Mouse (Mus musculus) limb, embryonic 13.5 days (tissue): ENCODE measurements around the gene Ppm1l. TPM values are rescaled to one million over a fixed set of nuclear protein-coding genes. Genes with fewer than 3 reads are reported as not detected.

Experiments
- ATAC-seq: fragments of 200-750 bp; cut with Nextera tagmentation; 2 replicates; pipeline ENCODE4 v1.8.0; 2017; ENCODE audit warnings: low read depth, moderate number of reproducible peaks, moderate TSS enrichment; ENCODE audit not compliant: low FRiP score
- H3K27ac ChIP-seq: fragments of 300-500 bp; sonication (generic); 2 replicates; pipeline ENCODE4 v1.5.1; 2015; ENCODE audit warnings: inconsistent platforms, mild to moderate bottlenecking, moderate library complexity
- H3K27me3 ChIP-seq: fragments of 300-500 bp; sonication (generic); 2 replicates; pipeline ENCODE4 v1.6.1; 2015; ENCODE audit warnings: mild to moderate bottlenecking, inconsistent platforms
- H3K36me3 ChIP-seq: fragments of 300-500 bp; sonication (generic); 2 replicates; pipeline ENCODE4 v1.6.1; 2015; ENCODE audit warnings: inconsistent platforms, mild to moderate bottlenecking, moderate library complexity
- H3K4me1 ChIP-seq: fragments of 300-500 bp; sonication (generic); 2 replicates; pipeline ENCODE4 v1.6.1; 2015; ENCODE audit warnings: inconsistent platforms
- H3K4me2 ChIP-seq: fragments of 300-500 bp; sonication (generic); replicated peaks from 2 replicates; pipeline ENCODE4 v1.6.1; 2015; ENCODE audit warnings: inconsistent platforms, mild to moderate bottlenecking, moderate library complexity
- H3K4me3 ChIP-seq: fragments of 300-500 bp; sonication (generic); 2 replicates; pipeline ENCODE4 v1.5.1; 2015; ENCODE audit warnings: moderate library complexity, mild to moderate bottlenecking, inconsistent platforms
- H3K9ac ChIP-seq: fragments of 300-500 bp; sonication (generic); 2 replicates; pipeline ENCODE4 v1.6.1; 2015; ENCODE audit warnings: mild to moderate bottlenecking, inconsistent platforms
- H3K9me3 ChIP-seq: fragments of 300-500 bp; sonication (generic); 2 replicates; pipeline ENCODE4 v1.6.1; 2016; ENCODE audit warnings: inconsistent platforms
- WGBS: fragments of 180-500 bp; shearing (Covaris S2); methylation state at CpG from one replicate; pipeline ENCODE4 v1.1.7; 2015; 5-methylcytosine and 5-hydroxymethylcytosine counted together
- polyA plus RNA-seq: library from polyadenylated mRNA; unstranded; fragments of >200 nt; fragmentation: Nextera tagmentation; extraction: Ambion mirVana; gene quantifications from 2 replicates; pipeline ENCODE4 v1.2.1, GENCODE M21; 2015

Ppm1l gene
- polyA plus RNA-seq, 1 experiment from 2014 or later, result 15.9 TPM

GRCm38 (mm10) chr3:69465751-69466150 is 149.1 kb downstream of the Ppm1l start:
- no peak for ATAC-seq
- Histone ChIP-seq H3K4me3 (no peak overlapping the region), H3K9me3 (no peaks in the 10 kb centered on the region), H3K27me3 (peaks cover 9% of the 10 kb centered on the region; the same call in 1 of the 2 replicates), H3K4me1 (peaks cover 33% of the 10 kb centered on the region), H3K9ac (no peak overlapping the region), H3K4me2 (no peak overlapping the region), H3K36me3 (no peaks in the 10 kb centered on the region), H3K27ac (no peak overlapping the region)
- WGBS, result 92% methylated on average over 4 of the region's 4 CpGs

- 27% methylated on average over 9 of the region's 9 CpGs for WGBS
Observed at GRCm38 (mm10) chr3:69468280-69469008, 151.8 kb downstream of the Ppm1l start.

DNA sequence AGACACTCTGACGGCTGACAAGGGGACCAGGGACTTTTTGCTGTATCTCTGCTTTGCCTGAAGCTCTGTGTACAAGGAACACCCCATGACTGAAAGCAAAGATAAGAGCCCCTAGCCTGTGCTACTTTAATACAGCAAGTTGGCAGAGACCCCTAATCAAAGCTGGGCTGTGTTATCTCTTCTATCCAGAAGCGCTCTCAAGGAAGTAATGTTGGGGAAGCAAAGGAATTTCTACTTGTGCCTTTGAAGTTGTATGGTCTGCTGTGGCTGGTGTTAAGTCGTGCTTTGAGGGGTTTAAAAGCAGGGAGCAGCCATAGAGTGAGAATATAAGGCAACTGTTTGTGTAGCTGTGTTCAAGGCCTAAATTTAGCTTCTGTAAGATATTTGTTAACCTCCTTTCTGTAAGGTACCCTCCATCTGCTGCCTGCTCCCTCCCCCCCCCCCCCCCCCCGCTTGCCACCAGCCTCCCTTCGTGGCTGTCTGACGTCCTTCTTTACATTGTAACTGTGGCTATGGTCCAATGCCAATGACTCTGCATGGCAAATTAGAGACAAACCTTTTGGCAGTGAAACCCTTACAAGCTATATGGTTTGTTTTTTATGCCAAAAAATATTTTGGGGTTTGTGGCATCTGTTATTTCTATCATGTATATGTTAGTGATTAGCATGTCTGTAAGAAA is 152.9 kb downstream of the Ppm1l start:
- H3K9ac ChIP-seq, result no peak overlapping the region
- no peaks in the 10 kb centered on the region for H3K9me3 ChIP-seq
- no peak overlapping the region for H3K4me3 ChIP-seq
- H3K27ac ChIP-seq, result no peak overlapping the region
- H3K36me3 ChIP-seq, result no peaks in the 10 kb centered on the region
- H3K4me2 ChIP-seq, result no peak overlapping the region
- H3K27me3 ChIP-seq, result 0 out of 2 replicates have a peak, but pooled peaks cover 5% of the 10 kb centered on the region
- WGBS, result 22% methylated on average over 5 of the region's 6 CpGs
- ATAC-seq, result no peak
- peaks cover 43% of the 10 kb centered on the region for H3K4me1 ChIP-seq

More at GRCm38 (mm10) chr3:69468280-69469008, 151.8 kb downstream of the Ppm1l start:
- no peak overlapping the region for H3K9ac ChIP-seq
- H3K27ac ChIP-seq, result no peak overlapping the region
- 0 out of 2 replicates have a peak, but pooled peaks cover 5% of the 10 kb centered on the region for H3K27me3 ChIP-seq
- H3K9me3 ChIP-seq, result no peaks in the 10 kb centered on the region
- H3K4me2 ChIP-seq, result 0 out of 2 replicates have a peak overlapping the region, but pooled peaks have one; percentile 9
- peaks cover 43% of the 10 kb centered on the region for H3K4me1 ChIP-seq
- no peak for ATAC-seq
- no peaks in the 10 kb centered on the region for H3K36me3 ChIP-seq
- no peak overlapping the region for H3K4me3 ChIP-seq

GRCm38 (mm10) chr3:69470142-69470796 is 153.6 kb downstream of the Ppm1l start:
- no peak for ATAC-seq
- Histone ChIP-seq H3K9me3 (no peaks in the 10 kb centered on the region), H3K4me1 (peaks cover 43% of the 10 kb centered on the region), H3K9ac (no peak overlapping the region), H3K27ac (no peak overlapping the region), H3K4me2 (no peak overlapping the region), H3K4me3 (no peak overlapping the region), H3K27me3 (0 out of 2 replicates have a peak, but pooled peaks cover 5% of the 10 kb centered on the region), H3K36me3 (no peaks in the 10 kb centered on the region)
- 50% methylated on average over 11 of the region's 11 CpGs for WGBS

DNA sequence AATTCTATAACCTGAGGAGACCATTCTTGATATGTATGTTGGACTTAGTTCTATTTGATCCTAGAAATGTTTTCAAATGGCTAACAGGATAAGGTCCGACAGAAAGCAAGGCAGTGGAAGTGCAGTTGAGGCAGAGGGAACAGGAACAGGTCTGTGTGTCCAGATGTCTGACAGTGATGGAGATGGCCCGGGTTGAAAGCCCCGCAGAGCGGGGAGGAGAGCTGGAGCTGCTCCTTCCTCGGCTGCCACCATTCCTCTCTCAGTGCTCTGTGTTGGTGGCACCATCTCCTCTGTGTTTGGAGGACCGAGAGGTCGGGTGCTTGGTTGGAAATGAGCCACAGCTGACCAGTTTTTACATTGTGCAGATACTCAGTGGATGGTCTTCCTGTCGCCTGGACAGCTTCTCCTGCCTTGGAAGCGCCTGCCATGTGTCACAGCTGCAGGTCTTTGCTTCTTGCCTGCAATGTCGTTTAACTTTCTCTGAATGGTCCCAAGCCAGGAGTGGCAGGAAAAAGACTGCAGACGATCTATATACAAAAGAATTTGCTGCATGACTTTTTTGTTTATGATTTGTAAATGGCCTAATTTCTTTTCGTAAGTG is 159.3 kb downstream of the Ppm1l start:
- Histone ChIP-seq H3K27ac (no peak overlapping the region), H3K4me2 (no peak overlapping the region), H3K36me3 (no peaks in the 10 kb centered on the region), H3K9ac (no peak overlapping the region), H3K4me3 (no peak overlapping the region), H3K4me1 (peaks cover 29% of the 10 kb centered on the region), H3K27me3 (peaks cover 9% of the 10 kb centered on the region; the same call in 1 of the 2 replicates), H3K9me3 (no peaks in the 10 kb centered on the region)
- no peak for ATAC-seq
- WGBS, result 32% methylated on average over 12 of the region's 12 CpGs

DNA sequence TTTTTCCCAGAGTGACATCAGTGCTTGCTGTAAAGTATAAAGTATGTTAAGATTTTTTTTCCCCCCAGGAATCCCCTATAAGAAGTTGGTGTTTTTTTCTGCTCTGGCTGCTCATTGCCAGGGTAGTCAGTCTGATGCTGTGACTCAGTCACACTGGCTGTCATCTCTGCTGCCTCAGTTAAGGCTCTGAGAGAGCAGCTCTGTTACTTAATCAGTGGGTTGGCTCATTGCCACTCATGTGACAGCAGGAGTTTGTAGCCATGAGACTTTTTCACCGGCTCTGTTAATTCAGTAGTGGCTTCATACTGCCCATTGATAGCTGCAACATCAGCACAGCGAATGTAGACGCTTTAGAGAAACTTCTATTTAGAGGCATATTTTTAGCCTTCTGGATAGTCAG is 163.3 kb downstream of the Ppm1l start:
- no peaks in the 10 kb centered on the region for H3K9me3 ChIP-seq
- no peak overlapping the region for H3K4me2 ChIP-seq
- H3K27ac ChIP-seq, result no peak overlapping the region
- no peak overlapping the region for H3K4me3 ChIP-seq
- H3K27me3 ChIP-seq, result peaks cover 6% of the 10 kb centered on the region; the same call in 1 of the 2 replicates
- peaks cover 40% of the 10 kb centered on the region for H3K4me1 ChIP-seq
- no peaks in the 10 kb centered on the region for H3K36me3 ChIP-seq
- no peak overlapping the region for H3K9ac ChIP-seq
- ATAC-seq, result no peak
- 77% methylated on average over 3 of the region's 3 CpGs for WGBS

GRCm38 (mm10) chr3:69481835-69482234 is 165.2 kb downstream of the Ppm1l start:
- 33% methylated on average over 4 of the region's 4 CpGs for WGBS
- Histone ChIP-seq H3K36me3 (no peaks in the 10 kb centered on the region), H3K9me3 (no peaks in the 10 kb centered on the region), H3K4me1 (peaks cover 40% of the 10 kb centered on the region), H3K27ac (no peak overlapping the region), H3K4me2 (no peak overlapping the region), H3K9ac (no peak overlapping the region), H3K4me3 (no peak overlapping the region), H3K27me3 (peaks cover 5% of the 10 kb centered on the region; the same call in 1 of the 2 replicates)
- ATAC-seq, result no peak

GRCm38 (mm10) chr3:69484006-69484574 is 167.4 kb downstream of the Ppm1l start:
- Histone ChIP-seq H3K9me3 (no peaks in the 10 kb centered on the region), H3K36me3 (no peaks in the 10 kb centered on the region), H3K4me2 (no peak overlapping the region), H3K27me3 (no peaks in the 10 kb centered on the region), H3K4me1 (peaks cover 60% of the 10 kb centered on the region), H3K27ac (no peak overlapping the region), H3K9ac (no peak overlapping the region), H3K4me3 (no peak overlapping the region)
- 84% methylated on average over 13 of the region's 13 CpGs for WGBS
- no peak for ATAC-seq

DNA sequence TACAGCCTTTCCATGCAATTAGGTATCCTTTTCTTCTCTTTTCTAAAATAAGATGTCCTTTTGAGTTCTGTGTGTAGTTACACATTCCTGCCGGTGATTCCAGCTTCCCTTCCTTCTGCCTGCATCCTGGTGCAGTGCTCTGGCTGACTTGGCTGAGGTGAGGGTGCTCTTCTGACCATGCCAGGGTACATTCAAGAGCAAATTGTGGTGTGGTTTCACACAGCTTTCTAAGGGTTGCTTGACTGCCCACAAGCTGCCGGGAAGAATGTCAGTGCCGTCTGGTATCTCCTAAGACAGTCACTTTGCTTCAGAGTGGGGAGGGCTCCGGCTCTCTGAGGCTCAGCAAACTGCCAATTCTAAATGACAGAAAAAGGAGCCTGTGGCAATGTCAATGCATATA is 167.9 kb downstream of the Ppm1l start:
- 79% methylated on average over 4 of the region's 4 CpGs for WGBS
- no peaks in the 10 kb centered on the region for H3K27me3 ChIP-seq

GRCm38 (mm10) chr3:69485347-69485746 is 168.7 kb downstream of the Ppm1l start:
- H3K4me3 ChIP-seq, result no peak overlapping the region
- peaks cover 57% of the 10 kb centered on the region for H3K4me1 ChIP-seq
- no peak overlapping the region for H3K9ac ChIP-seq
- no peak overlapping the region for H3K27ac ChIP-seq
- 91% methylated on average over 3 of the region's 3 CpGs for WGBS
- no peak for ATAC-seq
- H3K36me3 ChIP-seq, result no peaks in the 10 kb centered on the region
- H3K9me3 ChIP-seq, result no peaks in the 10 kb centered on the region
- H3K4me2 ChIP-seq, result no peak overlapping the region
- no peaks in the 10 kb centered on the region for H3K27me3 ChIP-seq

More for the DNA sequence above, 167.9 kb downstream of the Ppm1l start:
- H3K4me1 ChIP-seq, result peaks cover 60% of the 10 kb centered on the region
- no peaks in the 10 kb centered on the region for H3K36me3 ChIP-seq
- no peak overlapping the region for H3K4me2 ChIP-seq
- no peaks in the 10 kb centered on the region for H3K9me3 ChIP-seq
- H3K27ac ChIP-seq, result no peak overlapping the region
- no peak overlapping the region for H3K4me3 ChIP-seq
- ATAC-seq, result no peak
- H3K9ac ChIP-seq, result no peak overlapping the region

- Histone ChIP-seq H3K4me1 (peaks cover 55% of the 10 kb centered on the region), H3K4me2 (no peak overlapping the region), H3K4me3 (no peak overlapping the region), H3K27me3 (no peaks in the 10 kb centered on the region), H3K36me3 (no peaks in the 10 kb centered on the region), H3K27ac (no peak overlapping the region), H3K9me3 (no peaks in the 10 kb centered on the region), H3K9ac (no peak overlapping the region)
- no peak for ATAC-seq
- 69% methylated on average over 2 of the region's 2 CpGs for WGBS
Observed at GRCm38 (mm10) chr3:69485756-69486155, 169.1 kb downstream of the Ppm1l start.
